Mouse (Mus musculus) ES-E14 (cell line): Measurements from ENCODE around the gene Hmbs.

Experiments used
- CHD2 ChIP-seq: IDR thresholded peaks from 2 replicates; pipeline ENCODE4 v1.6.1; 2014; ENCODE audit warnings: mild to moderate bottlenecking, low read depth, low read length, inconsistent platforms
- HCFC1 ChIP-seq: IDR thresholded peaks from 2 replicates; pipeline ENCODE4 v1.6.1; 2012; ENCODE audit warnings: low read length, inconsistent platforms, borderline replicate concordance; ENCODE audit not compliant: insufficient read depth
- MAFK ChIP-seq: IDR thresholded peaks from 2 replicates; pipeline ENCODE4 v1.6.1; 2014; ENCODE audit warnings: mild to moderate bottlenecking, low read depth, low read length, inconsistent platforms; ENCODE audit not compliant: insufficient read depth
- ZC3H11A ChIP-seq: IDR thresholded peaks from 2 replicates; pipeline ENCODE4 v1.6.1; 2012; ENCODE audit warnings: low read depth, mild to moderate bottlenecking, inconsistent platforms, low read length, borderline replicate concordance
- ZNF384 ChIP-seq: IDR thresholded peaks from 2 replicates; pipeline ENCODE4 v1.6.1; 2012; ENCODE audit warnings: low read depth, low read length, inconsistent platforms

DNA sequence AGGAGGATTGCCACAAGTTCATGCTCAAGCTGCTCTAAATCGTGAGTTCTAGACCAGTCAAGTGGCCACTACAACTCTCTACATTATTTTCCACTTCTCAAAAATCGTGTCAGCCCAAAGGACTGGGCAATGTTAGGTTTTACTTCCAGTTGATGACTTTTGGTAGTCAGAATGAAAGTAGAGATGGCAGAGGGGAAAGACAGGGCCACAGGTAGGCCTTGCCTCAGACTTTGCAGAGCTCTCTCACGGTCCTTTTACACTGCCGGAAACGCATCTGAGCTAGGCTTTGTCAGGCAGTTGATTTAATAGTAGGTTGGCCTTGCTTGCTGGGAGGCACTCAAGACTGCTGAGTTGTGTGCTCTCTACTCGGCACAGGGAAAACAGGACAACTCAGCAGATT lies 19.9 kb downstream of the Hmbs start:
- no peak for TF ChIP-seq ZNF384
- TF ChIP-seq MAFK = no peak
- TF ChIP-seq ZC3H11A = no peak
- no peak for TF ChIP-seq HCFC1
- TF ChIP-seq CHD2 = no peak
